Mouse (Mus musculus) MEL (cell line): ENCODE measurements at regions not wholly inside any gene's neighbourhood (a gene's known extent, or its start where the extent isn't known, plus 50 kb on each side); places are given as distances from the start of the nearest gene placed in this dataset.

Source experiments
- DNase-seq: peaks from one replicate; pipeline ENCODE4 v3.0.0; 2011; ENCODE audit warnings: low read depth, low spot score
- H3K27ac ChIP-seq: 2 replicates; pipeline ENCODE4 v1.5.1; 2012; ENCODE audit warnings: low read depth, mild to moderate bottlenecking, control low read depth, low read length, moderate library complexity; ENCODE audit not compliant: control insufficient read depth
- H3K27me3 ChIP-seq, 2 experiments: fragments of 150-350 bp in 1 of 2; sonication (generic) in 1 of 2; 2 replicates each; pipeline ENCODE4 v1.6.1; 2012; ENCODE audit warnings: low read length in 2 of 2, mild to moderate bottlenecking in 2 of 2, improper control_type of control experiment in 1 of 2, moderate library complexity in 1 of 2; ENCODE audit not compliant: insufficient read depth in 2 of 2, control insufficient read depth in 1 of 2
- H3K36me3 ChIP-seq, 2 experiments: 2 replicates each; pipeline ENCODE4 v1.6.1; 2012 to 2014; ENCODE audit warnings: low read length in 2 of 2, improper control_type of control experiment in 1 of 2, inconsistent platforms in 1 of 2, mild to moderate bottlenecking in 1 of 2; ENCODE audit not compliant: insufficient read depth in 2 of 2, control insufficient read depth in 1 of 2
- H3K4me1 ChIP-seq, 2 experiments: fragments of 150-350 bp in 1 of 2; sonication (generic) in 1 of 2; 2 replicates each; pipeline ENCODE4 v1.6.1; 2012; ENCODE audit warnings: low read length in 2 of 2, improper control_type of control experiment in 1 of 2, mild to moderate bottlenecking in 1 of 2; ENCODE audit not compliant: insufficient read depth in 2 of 2, control insufficient read depth in 1 of 2
- H3K4me3 ChIP-seq, 2 experiments: fragments of 150-350 bp in 1 of 2; sonication (generic) in 1 of 2; 2 replicates each; pipeline ENCODE4 v1.5.1; 2012; ENCODE audit warnings: low read depth in 2 of 2, low read length in 2 of 2, mild to moderate bottlenecking in 2 of 2, moderate library complexity in 2 of 2, control low read depth in 1 of 2, improper control_type of control experiment in 1 of 2; ENCODE audit not compliant: control insufficient read depth in 1 of 2, insufficient read depth in 1 of 2
- H3K79me2 ChIP-seq: 2 replicates; pipeline ENCODE4 v1.6.1; 2012; ENCODE audit warnings: mild to moderate bottlenecking, low read length, moderate library complexity; ENCODE audit not compliant: control insufficient read depth, poor library complexity, insufficient read depth
- H3K9ac ChIP-seq: 2 replicates; pipeline ENCODE4 v1.6.1; 2012; ENCODE audit warnings: low read depth, mild to moderate bottlenecking, control low read depth, low read length, moderate library complexity; ENCODE audit not compliant: control insufficient read depth, poor library complexity, severe bottlenecking
- H3K9me3 ChIP-seq: fragments of 150-350 bp; sonication (generic); replicated peaks from 2 replicates; pipeline ENCODE4 v1.6.1; 2012; ENCODE audit warnings: mild to moderate bottlenecking, low read length, improper control_type of control experiment, moderate library complexity; ENCODE audit not compliant: insufficient read depth
- CHD1 ChIP-seq: IDR thresholded peaks from 2 replicates; pipeline ENCODE4 v1.6.1; 2012; ENCODE audit warnings: low read depth, mild to moderate bottlenecking, inconsistent platforms, low read length, improper control_type of control experiment
- ELF1 ChIP-seq: IDR thresholded peaks from 2 replicates; pipeline ENCODE4 v1.6.1; 2014; ENCODE audit warnings: low read depth, mild to moderate bottlenecking, inconsistent platforms, low read length, improper control_type of control experiment, moderate library complexity
- ETS1 ChIP-seq: IDR thresholded peaks from 2 replicates; pipeline ENCODE4 v1.6.1; 2012; ENCODE audit warnings: low read depth, mild to moderate bottlenecking, inconsistent platforms, low read length, improper control_type of control experiment, moderate library complexity
- GATA1 ChIP-seq: IDR thresholded peaks from 2 replicates; pipeline ENCODE4 v1.6.1; 2011; ENCODE audit warnings: low read depth, low read length, improper control_type of control experiment
- JUND ChIP-seq: IDR thresholded peaks from 2 replicates; pipeline ENCODE4 v1.6.1; 2011; ENCODE audit warnings: low read depth, mild to moderate bottlenecking, improper control_type of control experiment, low read length
- KAT2A ChIP-seq: conservative IDR thresholded peaks from 2 replicates; pipeline ENCODE4 v1.6.1; 2012; ENCODE audit warnings: low read depth, low read length, improper control_type of control experiment, inconsistent platforms
- MAFK ChIP-seq: IDR thresholded peaks from 2 replicates; pipeline ENCODE4 v1.6.1; 2011; ENCODE audit warnings: low read depth, mild to moderate bottlenecking, low read length, improper control_type of control experiment, borderline replicate concordance
- MAX ChIP-seq: IDR thresholded peaks from 2 replicates; pipeline ENCODE4 v1.6.1; 2011; ENCODE audit warnings: low read length, improper control_type of control experiment
- MYB ChIP-seq: IDR thresholded peaks from 2 replicates; pipeline ENCODE4 v1.6.1; 2011; ENCODE audit warnings: mild to moderate bottlenecking, low read depth, low read length, improper control_type of control experiment
- SMC3 ChIP-seq: IDR thresholded peaks from 2 replicates; pipeline ENCODE4 v1.6.1; 2011; ENCODE audit warnings: low read depth, low read length, improper control_type of control experiment
- TAL1 ChIP-seq: IDR thresholded peaks from 2 replicates; pipeline ENCODE4 v1.6.1; 2012; ENCODE audit warnings: mild to moderate bottlenecking, inconsistent platforms, low read length, moderate library complexity, mixed read lengths
- TBP ChIP-seq: IDR thresholded peaks from 2 replicates; pipeline ENCODE4 v1.8.0; 2011; ENCODE audit warnings: low read depth, low read length, improper control_type of control experiment
- UBTF ChIP-seq: IDR thresholded peaks from 2 replicates; pipeline ENCODE4 v1.6.1; 2012; ENCODE audit warnings: low read depth, mild to moderate bottlenecking, inconsistent platforms, low read length, improper control_type of control experiment, moderate library complexity, borderline replicate concordance; ENCODE audit not compliant: insufficient read depth
- USF1 ChIP-seq: IDR thresholded peaks from 2 replicates; pipeline ENCODE4 v1.6.1; 2014; ENCODE audit warnings: low read depth, mild to moderate bottlenecking, inconsistent platforms, low read length, improper control_type of control experiment, moderate library complexity
- ZKSCAN1 ChIP-seq: IDR thresholded peaks from 2 replicates; pipeline ENCODE4 v1.6.1; 2012; ENCODE audit warnings: low read depth, mild to moderate bottlenecking, inconsistent platforms, low read length, improper control_type of control experiment, moderate library complexity
- ZNF384 ChIP-seq: IDR thresholded peaks from 2 replicates; pipeline ENCODE4 v1.6.1; 2012; ENCODE audit warnings: low read depth, mild to moderate bottlenecking, inconsistent platforms, low read length, improper control_type of control experiment

GRCm38 (mm10) chr1:148656990-148657389, 1304.1 kb downstream of the Pla2g4a start:
- Histone ChIP-seq H3K79me2 (no peaks in the 10 kb centered on the region), H3K27me3 (no peaks in the 10 kb centered on the region), H3K4me3 (no peak overlapping the region), H3K36me3 (no peaks in the 10 kb centered on the region), H3K9me3 (no peaks in the 10 kb centered on the region), H3K4me1 (0 out of 4 replicates have a peak, but pooled peaks cover 0 to 2% of the 10 kb centered on the region in 2 experiments), H3K9ac (no peak overlapping the region), H3K27ac (no peak overlapping the region)
- TF ChIP-seq MAX (no peak), ETS1 (no peak), KAT2A (no peak), JUND (no peak), CHD1 (no peak), GATA1 (no peak), ELF1 (no peak), ZKSCAN1 (no peak), UBTF (no peak), SMC3 (no peak), USF1 (no peak), ZNF384 (no peak), MYB (no peak), MAFK (no peak), TAL1 (no peak), TBP (no peak)
- no peak for DNase-seq
